Mouse (Mus musculus): ENCODE results near the gene Nap1l3.
A peak's percentile ranks its signal among the peaks of the same experiment; 100 is the strongest.

The Nap1l3 gene

DNA sequence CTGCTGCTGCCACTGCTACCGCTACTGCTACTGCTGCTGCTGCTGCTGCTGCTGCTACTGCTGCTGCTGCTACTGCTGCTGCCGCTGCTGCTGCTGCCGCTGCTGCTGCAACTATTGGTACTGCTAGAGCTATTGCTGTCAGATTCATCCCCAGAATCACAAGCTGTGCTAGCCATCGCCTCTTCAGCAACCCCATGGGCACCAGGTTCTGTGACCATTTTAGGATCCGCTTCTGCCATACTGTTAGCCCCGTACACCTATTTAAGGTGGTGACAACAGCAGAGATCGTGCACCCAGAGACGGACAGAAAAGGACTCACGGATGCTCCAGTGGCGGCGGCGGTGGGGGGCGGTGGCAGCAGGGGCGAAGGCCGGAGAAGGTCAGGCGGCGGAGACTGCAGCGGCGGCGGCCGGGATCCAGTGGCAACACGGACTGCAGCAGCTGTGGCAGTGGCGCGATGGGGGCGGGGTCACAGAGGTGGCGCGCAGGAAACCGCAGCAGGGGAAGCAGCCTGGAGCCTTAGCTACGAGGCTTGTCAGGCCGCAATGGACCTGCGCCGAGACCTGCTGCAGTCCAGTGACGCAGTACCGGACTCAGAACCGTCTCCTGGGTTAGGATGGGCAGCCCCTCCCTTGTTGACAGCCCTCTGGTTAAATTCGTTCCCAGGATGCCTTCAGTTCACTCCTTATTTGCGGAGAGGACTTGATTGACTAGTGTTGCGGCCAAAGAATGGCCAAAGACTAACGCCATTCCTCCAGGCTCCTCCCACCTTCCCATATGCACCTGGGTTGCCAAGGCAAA is at the start of gene Nap1l3:
TSS of gene Nap1l3 (minus strand) at position 621 of the 801 bp plus-strand sequence.
- DNase-seq = peak; percentile 24 to 37

DNA sequence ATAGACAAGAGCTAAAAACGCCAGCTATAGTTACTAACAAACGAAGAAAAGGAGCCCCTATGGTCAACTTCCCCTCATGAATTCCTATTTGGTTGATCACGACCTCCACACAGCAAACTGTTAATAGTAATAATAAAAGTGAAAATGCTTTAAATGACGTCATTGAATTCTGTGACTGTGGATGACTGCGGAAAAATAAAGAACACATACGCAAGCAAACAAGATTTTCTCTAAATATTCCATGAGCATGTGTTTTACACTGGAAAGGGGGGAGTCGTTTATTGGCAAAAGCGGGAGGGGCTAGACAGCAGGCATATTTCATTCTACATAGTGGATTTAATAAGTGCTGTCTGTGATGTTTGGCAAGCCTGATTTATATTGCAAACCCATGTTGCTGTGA is 451 bp upstream of the Nap1l3 start:
- no peak for DNase-seq
